Mouse (Mus musculus): ENCODE data around the gene Abcf3.

The Abcf3 gene

DNA sequence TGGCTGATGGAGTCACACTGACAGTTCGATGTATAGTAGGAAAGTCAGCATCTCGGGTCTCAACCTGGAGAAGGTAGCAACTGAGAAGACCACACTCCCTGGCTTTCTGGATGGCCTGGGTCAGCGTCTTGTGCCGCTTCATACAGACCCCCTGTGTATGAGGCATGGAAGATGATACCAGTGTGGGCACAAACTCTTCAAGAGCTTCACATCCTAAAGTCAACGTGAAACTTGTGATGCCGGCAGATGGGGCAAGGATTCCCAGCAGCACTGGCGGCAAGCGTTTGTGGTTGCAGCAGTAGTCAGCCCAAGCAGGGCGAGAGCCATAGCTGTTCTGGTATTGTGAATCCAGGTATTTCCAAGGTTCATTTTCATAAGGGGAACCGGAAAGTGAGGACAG lies 2.7 kb upstream of the Abcf3 start:
- DNase-seq: no peak

GRCm38 (mm10) chr16:20547423-20547822 lies 954 bp upstream of the Abcf3 start:
- no peak for DNase-seq

DNA sequence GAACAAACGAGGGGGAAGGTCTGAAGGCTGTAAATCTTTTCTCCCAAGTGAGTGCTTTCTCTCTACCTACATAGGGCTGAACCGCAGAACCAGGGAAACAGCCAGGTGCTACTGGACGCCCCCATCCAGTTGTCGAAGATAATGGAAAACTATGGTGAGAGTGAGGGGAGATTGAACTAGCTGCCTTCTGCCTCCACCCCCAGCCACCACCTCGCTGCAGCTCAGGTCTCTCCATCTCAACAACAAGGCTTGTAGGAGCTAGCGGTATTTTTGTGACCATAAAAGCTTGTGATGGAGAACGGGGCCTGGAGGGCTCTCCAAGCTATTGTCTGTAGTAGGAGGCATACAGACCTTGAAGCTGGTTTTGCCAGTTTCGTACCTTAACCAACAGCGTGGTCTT lies 784 bp downstream of the Abcf3 start:
- DNase-seq: no peak

GRCm38 (mm10) chr16:20551691-20552090 lies 3.3 kb downstream of the Abcf3 start:
- DNase-seq: no peak

- no peak for DNase-seq
These were observed 4.2 kb downstream of the Abcf3 start for GRCm38 (mm10) chr16:20552594-20552993.

DNA sequence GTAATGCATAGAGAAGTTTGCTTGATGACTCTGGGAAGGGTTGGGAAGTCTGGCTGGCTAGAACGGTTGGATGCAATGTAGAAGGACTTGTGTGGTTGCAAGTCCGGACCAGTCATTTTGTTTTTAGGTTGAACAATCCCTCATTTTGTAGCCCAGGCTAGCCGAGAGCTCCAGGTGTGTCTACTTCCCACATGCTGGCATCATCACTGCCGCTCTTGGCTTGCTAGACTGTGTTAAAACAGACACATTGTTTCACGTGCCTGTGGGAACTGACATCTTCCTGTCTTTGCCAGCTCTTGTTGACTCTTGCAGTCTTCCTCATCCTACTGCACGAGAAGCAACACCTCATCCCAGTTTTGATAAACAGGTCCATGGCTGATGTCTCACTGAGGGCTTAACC lies 6.6 kb downstream of the Abcf3 start:
- no peak for DNase-seq

DNA sequence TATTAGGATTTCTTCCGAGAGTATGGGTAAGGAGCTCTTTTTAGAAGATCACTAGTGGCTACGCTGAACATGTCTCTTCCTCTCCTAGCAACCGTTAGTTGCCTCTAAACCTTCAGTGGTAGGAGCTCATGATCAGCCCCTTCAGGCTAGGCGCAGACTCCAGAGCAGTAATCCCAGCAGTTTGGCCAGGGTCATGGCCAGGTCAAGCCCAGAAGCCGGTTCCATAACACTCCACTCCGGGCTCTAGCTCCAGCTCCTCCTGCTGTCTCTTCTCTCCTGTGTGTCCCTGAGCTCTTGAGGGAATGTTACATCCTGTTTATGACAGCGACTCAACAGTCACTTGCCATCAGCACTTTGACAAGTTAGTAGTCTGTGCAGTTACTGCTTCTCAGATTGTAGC lies 9.0 kb downstream of the Abcf3 start:
- DNase-seq: no peak

DNA sequence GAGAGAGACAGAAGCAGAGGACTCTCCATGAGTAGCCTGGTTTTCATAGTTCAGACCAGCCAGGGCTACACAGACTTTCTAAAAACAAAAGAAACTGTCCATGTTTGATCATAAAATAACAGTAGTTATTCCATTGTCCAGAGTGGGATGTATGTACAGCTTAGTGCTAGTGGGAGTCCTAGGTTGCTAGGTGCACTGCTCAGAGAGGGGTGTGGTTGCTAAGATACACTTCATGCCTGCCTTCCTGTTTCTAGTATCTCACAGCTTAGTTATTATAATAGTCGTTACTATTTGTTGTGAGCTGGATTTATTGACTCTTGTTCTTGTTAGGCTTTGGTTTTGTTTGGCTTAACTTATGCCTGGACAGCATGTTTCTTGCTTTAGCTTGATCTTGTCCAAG lies 16.7 kb downstream of the Abcf3 start:
- DNase-seq: no peak

DNA sequence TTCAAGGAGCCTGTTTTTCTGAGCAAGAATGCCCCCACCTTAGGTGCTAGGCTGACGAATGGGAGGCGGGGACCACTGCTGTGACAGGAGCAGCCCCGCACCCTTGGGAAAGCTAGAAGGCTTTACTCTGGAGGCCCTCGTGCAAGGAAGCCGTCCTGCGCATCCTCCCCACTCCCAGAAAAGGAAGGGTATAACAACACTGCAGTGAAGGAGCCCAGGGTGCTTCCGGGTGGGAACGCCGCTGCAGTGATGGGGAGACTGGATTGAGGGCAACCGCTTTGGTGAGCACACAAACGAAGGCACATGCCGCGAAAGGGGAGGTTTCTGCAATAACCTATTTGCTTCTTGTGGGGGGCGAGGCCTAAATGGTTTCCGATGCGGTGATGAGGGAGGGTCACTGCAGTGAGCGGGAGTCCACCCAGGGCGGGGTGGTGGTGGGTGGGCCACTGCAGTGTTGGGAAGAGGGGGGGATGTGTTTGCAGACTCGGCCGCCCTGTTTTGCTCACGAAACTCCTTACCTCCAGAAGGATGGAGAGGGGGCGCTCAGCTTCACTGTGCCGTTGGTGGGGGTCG lies 41.1 kb downstream of the Abcf3 start, which contains the start of gene Vwa5b2:
Gene Vwa5b2 (plus strand): TSS at position 106 of the 573 bp plus-strand sequence.
- DNase-seq: no peak

DNA sequence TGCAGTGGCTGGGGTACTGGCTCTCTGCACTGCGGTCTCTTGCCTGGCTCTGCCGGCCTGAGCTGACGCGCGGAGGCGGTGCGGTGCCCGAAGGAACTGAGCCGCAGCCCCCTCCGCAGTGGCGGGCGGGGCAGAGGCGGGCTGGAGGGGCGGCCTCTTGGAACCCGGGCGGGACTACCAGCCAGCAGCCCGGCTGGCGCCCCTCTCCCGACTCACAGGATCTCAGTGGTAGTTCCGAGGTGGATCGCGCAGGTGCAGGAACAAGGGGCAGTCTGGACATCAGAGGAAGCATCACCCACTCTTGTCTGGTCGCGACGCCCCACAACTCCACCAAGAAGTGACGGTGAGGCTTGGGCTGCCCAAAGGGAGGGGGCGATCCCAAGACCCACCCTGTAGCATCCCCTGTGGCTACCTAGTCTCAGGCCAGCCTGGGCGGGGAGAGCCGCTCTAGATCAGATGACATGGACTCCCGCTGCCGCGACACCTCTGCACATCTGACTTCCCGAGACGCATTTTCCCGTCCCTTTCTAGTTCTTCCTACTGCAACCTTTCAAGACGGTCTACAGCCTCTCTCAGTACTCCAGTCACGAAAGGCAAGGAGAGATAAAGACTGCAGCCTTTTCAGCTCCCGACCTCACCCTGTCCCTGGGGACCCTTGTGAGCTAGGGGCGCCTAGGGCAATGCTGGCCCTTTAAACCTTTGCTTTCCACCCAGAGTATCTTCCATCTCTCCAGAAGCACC lies 41.7 kb downstream of the Abcf3 start:
- DNase-seq: no peak

DNA sequence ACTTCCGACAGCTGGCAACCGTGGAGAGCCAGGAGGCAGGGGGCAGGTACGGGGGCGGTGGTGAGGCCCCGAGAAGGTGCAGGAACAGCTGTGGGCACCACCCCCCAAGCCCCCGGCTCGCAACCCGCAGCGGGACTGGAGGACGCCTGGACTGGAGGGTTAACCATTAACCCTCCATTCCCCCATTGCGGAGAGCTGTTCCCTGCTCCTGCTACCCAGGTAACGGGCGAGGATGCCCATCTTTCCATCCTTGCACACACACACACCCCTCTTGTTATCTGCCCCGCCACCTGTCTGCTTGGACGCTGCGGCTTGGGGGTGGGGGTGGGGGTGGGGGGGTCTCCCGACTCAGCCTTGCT lies 42.3 kb downstream of the Abcf3 start:
- no peak for DNase-seq

DNA sequence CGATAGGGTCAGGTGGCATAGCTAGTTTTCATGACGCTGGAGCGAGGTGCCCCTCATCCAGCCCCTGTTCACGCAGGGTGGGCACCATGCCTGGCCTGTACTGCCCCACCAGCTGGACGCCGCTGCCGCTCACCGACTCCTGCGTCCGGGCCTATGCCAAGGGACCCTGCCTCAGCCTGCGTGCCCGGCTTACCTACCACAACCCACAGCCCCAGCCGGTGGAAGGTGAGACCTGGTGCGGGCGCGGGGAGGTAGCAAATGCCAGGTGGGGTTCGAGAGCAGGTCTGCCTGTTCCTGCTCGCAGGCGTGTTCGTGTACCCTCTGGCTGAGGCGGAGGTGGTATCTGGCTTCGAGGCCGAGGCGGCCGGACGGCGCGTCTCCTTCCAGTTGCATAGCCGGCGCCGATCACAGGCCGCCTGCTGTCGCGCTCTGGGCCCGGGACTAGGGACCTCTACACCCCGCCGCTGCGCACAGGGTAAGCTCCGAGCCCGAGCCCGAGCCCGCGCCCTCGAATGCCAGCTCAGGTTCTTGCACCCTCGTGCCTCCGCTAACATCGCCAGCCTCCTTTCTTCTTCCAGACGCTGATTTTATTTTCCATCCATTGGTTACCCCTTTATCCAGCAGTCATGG lies 42.8 kb downstream of the Abcf3 start:
- DNase-seq: no peak

DNA sequence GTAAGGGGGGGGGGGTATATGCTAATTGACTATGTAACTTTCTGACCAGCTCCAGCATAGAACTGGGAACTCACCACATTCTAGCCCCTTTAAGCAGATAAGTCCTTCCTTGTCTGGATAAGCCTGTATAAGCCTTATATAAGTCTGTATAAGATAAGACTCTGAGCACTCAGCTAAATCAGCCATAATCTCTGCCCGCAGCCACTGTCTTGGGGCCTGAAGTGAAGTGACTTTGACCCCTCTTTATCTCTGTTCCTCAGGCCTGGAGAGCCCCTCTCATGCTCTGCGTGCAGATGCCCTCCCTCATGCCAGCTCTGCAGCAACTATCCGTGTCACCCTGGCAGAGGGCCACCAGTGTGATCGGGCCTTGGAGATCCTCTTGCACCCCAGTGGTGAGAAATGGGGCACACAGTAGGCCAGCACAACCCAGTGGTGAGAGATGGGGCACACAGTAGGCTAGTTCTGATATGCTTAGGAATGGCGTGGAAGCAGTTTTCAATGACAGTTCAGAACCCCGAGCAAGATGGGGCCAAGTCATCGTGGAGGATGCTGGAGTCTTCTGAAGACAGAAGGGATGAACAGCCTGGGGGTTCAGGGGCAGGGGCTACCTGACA lies 46.8 kb downstream of the Abcf3 start:
- no peak for DNase-seq

- no peak for DNase-seq
These were observed 47.4 kb downstream of the Abcf3 start for GRCm38 (mm10) chr16:20595737-20596136.

DNA sequence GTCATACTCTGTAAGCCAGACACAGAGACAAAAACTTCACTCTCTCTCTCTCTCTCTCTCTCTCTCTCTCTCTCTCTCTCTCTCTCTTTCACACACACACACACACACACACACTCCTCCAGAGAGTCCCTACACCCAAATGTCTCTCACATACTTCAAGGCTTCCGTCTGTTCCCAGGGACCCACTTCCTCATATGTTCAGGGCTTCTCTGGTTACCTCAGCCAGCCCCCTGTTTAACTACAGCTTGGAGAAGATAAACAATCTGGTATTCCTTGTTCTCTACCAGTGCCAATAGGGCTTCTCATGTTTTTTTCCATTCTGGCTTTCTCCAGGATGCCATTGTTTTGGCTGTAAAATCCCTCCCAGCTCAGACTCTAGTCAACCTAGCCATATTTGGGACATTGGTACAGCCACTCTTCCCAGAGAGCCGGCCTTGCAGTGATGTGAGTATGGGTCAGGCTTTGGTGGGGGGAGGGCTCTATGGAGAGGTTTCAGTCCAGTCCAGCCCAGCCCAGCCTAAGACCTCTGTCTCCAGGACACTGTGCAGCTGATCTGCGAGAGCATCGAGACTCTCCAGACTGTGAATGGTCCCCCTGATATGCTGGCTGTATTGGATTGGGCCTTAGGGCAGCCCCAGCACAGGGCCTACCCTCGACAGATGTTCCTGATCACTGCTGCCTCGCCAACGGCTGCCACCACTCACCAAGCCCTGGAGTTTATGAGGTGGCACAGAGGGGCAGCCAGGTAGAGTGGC lies 48.5 kb downstream of the Abcf3 start:
- DNase-seq: no peak

DNA sequence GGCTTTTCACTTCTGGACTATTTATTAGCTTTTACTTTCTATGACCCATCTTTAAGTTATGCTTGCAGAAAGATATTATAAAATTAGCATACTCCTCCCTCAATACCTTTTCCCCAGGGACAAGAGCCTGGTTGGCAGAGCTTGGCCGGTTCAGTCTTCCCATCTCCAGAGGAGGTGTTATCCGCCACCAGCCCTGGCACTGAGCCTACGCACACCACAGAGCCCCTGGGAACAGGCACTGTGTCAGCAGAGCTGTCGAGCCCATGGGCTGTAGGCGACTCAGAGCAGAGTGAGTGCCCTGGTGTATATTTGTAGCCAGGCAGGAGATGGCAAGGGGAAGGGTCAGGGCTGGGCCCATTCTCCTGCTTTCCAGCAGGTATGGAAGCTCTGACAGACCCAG lies 52.1 kb downstream of the Abcf3 start:
- DNase-seq: no peak

- no peak for DNase-seq
These were observed 56.3 kb downstream of the Abcf3 start for GRCm38 (mm10) chr16:20604705-20605104.

- peak; percentile 63 for DNase-seq
These were observed 62.4 kb downstream of the Abcf3 start for GRCm38 (mm10) chr16:20610501-20611356.
